Mouse (Mus musculus) common myeloid progenitor, adult 5-6 weeks (primary cell): ENCODE measurements around the gene Ntm. TPM values are rescaled to one million over a fixed set of nuclear protein-coding genes. Genes with fewer than 3 reads are reported as not detected.

Experiments
- ATAC-seq: replicated peaks from 2 replicates; pipeline ENCODE4 v1.8.0; 2016; ENCODE audit warnings: low read depth, mild to moderate bottlenecking, moderate TSS enrichment, inconsistent platforms; ENCODE audit not compliant: poor library complexity, severe bottlenecking
- total RNA-seq: library from RNA; stranded (forward); fragments of 200-1000, 187-1606 nt; gene quantifications from 2 replicates; pipeline ENCODE4 v1.2.3, GENCODE M21; 2017

The Ntm gene
- total RNA-seq, 1 experiment from 2014 or later: not detected

DNA sequence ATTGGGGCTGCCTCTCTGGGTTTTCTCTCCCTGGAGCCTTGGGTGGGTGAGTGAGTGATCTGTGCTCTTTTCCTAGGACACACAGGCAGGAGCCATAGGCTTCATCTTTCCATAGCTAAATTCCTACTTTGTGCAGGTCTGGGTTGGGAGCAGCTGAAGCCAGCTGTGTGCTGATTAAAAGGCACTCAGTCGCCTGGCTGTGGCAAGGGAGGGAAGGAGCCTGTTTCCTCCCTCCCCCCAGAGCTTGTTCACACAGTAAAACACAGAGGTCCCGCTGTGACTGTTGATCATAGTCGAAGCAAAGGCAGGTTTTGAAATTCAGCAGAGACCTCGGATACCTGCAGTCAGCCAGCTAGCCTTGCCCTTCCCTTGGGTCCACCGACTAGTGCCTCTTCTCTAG lies 282.3 kb downstream of the Ntm start:
- ATAC-seq: no peak

DNA sequence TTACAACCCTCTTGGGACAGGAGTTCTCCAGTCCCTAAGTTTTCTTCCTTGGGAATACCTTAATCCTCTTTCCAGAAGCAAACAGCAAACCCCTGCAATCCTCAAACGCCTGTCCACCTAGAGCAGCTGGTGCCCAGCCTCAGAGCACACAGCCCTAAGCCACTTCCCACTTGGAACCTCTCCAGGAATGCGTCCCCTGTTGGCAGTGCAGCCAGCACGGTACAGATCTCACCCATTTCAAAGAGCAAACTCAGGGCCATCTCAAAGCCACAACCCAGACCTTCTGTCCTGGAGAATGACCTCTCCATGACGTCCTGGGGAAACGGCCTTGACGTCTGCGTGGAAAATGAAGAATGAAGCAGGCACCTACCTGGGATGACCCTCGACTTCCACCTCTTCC lies 289.0 kb downstream of the Ntm start:
- ATAC-seq: no peak

DNA sequence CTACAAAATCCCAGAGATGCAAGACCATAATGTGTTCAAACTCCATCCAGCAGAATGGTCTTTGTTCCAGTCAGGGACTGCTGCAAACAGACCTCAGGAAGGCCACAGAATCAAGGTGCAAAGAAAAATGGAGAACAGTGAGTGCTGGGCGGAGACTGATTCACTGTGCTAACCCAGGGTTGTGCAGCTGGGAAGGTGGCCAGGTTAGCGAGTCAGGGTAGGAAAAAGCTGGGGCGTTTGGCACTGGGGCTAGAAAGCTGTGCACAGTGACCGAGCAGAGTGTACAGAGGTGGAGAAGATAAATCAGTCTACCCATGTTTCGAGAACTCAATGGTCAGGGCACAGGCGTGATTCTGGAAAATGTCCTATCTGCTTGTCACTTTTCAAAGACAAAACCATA lies 291.1 kb downstream of the Ntm start:
- ATAC-seq: no peak

DNA sequence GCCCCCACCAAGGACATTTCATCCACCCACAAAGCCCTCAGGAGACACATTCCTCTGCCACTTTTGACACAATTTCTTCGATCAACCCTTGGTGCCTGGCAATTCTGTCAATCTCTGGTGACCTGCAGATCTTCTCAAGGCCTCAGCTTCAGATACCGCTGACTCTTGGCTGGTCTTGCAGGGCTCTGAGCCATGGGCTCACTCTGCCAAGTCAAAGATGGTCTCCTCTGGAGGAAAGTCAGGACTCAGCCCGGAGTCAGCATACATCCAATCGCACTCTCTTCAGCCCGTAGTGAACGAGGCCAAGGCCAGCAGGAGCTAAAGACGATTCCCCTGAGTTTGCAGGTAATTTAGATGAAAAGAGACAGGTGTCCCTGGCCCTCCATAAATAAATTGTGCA lies 299.7 kb downstream of the Ntm start:
- ATAC-seq: no peak

DNA sequence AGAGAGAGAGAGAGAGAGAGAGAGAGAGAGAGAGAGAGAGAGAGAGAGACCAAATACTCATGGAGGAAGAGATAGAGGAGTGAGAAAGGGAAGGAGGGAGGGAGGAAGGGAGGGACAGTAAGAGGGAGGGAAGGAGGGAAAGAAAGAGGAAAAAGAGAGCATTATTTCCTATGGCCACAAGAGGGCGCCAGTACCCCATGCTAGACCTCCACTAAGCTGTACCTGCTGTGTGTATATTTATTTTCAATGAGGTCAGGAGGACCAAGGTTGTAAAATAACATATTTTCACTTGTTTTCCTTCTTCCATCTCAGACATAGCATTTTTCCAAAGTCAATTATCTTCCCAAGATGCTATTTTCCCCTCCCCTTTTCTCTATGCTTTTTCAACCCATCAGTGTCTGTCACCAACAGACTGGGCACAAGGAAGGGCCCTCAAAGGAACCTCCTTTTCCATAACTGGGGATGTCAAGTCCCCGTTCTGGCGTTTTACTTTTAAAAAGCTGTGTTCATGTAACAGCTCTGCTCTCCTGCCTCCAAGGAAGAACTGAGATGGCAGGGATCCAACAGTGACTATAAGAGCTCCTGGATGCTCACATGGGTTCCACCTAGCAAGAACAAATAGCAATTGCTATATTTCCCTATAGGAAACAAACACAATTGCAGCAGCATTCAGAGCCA lies 301.3 kb downstream of the Ntm start:
- peak; percentile 93 for ATAC-seq

DNA sequence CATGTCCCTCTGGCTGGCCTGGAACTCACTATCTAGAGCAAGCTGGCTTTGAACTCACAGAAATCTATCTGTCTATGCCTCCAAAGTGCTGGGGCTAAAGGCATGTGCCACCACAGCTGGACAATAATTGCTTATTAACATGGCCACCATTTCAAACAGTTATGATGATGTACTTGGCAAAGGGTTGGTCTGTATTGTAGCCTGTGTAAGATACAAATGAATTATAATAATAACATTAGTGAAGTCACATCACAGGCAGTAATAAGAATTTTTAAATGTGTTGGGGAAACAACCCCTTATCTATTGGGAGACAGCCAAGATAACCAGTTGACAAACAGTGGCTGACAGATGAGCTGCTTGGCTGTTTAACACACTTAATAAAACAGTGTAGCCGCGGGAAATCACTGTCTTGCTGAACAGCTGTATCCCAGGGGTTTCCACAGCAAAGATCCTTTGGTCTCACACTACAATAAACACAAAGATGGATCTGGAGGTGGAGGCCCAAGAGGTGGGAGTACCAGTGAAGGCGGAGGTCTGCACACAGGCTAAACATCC lies 302.8 kb downstream of the Ntm start:
- ATAC-seq: no peak

DNA sequence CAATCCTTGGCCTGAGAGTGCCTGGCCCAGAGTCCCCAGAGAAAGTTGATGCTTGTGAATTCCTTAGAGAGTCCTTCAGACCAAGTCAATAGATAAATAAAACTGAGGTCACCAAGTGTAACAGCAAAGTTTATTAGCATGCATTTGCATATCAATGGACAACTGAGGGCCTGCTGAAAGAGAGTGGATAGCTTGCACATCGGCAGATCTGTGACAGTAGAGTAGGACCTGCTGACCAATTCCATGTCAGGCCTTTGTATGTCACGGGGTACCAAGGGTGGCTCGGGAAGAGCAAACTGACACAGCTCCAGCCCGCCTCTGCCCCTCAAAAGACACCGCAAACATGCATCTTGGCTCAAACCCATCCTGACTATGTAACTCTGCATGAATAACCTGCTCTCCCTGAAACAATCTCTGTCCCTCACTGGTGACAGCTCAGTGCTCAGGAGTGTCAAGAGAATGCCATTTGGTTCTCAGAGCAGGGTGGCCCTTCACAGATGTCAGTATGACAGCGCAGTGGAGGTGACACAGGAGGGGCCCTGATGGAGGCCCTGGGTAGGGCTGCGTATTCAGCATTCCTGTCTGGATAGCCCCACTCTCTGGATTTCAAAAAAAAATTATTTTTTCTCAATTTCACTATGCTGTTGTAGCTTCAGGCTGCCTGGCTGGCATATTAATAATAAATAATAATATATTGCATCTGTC lies 305.0 kb downstream of the Ntm start:
- ATAC-seq: no peak

DNA sequence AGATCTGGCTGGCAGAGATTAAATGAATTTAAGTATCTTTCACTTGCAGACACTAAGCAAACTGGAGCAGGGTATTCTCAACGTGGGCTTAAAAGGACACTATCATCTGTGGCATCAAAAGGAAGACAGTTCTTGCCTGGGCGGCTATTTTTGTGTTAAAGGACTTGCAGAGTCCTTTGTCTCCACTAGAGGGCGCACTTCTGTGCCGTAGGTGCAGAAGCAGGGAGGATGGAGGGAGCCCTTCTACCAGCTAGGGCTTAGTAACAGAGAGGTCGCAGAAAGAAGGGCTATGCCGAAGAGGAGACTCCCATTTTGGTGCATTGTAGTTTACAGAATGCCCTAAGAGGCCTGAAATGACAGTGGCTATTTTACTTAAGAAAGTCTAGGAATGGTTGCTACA lies 308.1 kb downstream of the Ntm start:
- ATAC-seq: peak; percentile 67

DNA sequence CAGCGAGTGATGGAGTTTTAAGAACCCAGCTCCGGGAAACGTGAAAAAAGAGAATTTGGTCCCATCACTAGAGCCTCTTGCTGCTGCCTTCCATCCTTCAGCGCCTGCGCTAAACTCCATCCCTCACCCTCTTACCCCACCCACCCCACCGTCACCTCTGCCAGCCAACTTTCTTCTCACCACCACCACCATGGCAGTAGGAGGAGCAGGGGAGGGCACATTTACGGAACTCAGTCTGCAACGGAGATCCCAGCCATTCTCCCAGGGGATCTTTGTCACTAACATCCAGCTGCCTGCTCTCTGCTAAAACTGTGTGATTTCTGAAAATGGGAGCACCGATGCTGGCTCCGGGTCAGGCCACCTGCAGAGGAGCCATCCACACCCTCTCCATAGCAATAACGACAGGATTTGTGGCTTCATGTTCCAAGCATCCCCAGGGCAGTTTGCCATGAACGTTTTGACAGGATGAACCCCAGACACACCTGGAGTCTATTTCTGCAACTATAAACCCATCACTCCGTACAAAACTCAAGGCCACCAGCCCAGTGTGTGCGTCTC lies 309.2 kb downstream of the Ntm start:
- ATAC-seq: no peak

DNA sequence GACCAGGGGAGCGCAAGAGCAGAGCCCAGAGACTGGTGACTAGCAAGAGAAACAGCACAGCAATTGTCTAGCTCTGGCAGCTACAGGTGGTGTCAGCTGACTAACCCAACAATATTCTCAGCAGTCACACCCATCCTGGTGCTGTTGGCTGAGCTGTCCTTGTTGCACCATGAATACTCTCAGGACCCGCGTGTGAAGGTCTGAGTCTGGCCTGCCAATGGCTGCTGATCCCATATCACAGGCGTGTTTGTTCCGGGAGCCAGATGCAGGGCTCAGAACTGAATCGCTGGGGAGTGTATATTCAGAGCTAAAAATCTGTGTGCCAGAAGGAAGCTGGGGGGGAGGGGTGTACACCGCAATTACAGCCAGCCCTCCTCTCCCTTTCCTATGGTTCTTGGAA lies 310.1 kb downstream of the Ntm start:
- no peak for ATAC-seq

DNA sequence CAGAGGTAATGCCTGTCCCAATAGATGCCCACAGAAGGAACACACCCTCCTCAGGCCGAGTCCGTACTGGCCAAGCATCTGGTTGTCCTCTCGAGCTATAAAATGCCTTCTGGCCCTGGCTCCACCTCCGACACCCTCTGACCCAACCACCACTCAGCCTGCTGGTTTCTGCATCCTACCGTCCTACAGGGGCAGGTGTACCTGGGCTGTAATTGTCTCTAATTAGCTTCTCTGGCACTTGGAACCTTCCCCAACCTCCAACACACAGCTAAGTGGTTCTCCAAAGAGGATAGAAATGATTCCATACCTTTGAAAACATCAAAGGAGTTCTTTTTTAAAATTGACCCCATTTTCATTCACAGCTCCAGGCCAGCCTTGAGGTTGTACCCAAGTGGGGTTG lies 311.1 kb downstream of the Ntm start:
- no peak for ATAC-seq

DNA sequence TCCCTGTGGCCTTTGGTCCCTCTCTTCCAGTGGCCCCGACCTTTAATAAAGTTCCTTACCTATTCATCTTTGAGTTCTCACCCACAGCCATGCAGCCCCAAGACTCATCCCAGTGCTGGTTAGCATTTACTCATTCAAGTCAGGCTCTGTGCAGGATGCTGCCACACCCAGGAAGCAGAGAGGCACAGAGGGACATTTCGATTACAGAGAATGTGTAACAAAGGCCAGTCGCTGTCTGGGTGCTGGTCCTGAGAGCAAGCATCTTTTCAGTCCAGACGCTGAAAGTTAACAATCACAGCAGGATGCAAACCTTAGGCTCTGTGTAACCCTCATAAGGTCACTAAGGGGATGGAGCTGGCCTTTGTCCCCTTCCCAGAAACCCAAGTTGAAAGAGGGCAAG lies 311.7 kb downstream of the Ntm start:
- ATAC-seq: no peak

DNA sequence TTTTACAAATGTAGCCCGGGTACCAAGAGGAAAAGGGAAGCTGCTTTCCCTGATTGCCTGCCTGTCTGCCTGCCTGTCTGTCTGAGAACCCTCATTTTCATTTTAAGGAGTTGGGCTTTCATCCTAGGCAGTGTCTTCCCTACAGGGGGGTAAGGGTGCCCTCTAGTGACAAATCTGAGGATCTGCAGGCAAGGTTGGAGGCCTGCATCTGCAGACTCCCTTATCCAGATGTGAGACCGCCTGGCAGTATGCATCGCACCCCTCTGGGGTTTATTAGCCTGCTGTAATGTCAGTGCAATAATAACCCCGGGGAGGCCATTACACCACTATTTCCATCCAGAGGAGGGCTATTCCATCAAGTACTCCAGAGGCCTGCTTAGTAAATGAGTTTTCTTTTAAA lies 312.3 kb downstream of the Ntm start:
- ATAC-seq: peak; percentile 71

DNA sequence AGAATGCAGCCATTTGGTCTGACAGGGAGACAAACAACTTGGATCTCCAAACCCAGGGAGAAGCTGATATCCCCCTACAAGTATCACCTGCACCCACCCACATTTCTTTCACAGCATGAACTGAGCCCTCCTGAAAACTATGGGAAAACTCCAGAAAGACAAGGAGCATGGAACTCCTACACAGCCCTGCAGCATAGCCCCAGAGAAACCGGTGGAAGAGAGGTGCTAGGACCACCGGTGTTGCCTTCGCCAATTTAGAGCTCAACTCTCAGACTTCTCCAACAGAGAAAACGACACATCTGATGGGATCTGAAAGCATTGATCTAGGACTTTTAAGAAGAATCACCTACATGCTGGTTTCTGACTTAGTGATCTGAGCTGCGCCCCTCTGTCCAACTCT lies 312.7 kb downstream of the Ntm start:
- ATAC-seq: no peak

DNA sequence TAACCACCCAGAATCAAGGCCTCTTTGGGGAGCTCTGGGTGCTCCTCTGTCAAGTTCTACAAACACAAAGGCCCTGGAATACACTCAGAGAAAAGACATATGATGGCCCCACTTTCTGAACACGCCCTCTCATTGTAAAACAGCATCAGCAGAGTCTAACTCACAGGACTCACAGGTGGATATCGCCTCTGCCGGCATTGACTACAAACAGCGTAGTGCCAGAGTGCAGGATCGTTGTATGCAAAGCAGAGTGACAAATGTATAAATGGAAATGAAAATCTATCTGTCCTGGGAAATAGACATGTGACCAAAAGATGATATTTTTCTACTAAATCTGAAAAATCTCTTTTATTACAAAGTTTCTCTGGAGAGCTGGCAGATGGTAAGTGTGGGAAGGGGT lies 314.7 kb downstream of the Ntm start:
- ATAC-seq: no peak

DNA sequence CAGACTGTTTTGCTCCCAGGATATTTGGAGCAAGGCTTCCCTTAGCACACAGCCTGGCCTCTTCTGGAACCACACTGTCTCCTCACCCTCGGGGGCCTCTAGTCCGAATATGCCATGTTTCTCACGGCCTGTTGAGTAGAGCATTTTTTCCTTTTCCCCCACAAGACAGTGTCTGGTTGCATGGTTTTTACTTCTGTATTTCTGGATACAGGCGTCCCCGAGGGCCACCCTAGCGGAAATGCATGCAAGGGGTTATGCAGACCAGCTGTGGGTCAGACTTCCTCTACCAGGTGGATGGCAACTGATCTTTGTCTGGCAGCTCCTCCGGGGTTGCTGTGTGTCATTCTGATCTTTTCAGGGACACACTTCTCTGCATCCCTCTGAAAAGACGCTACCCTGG lies 315.2 kb downstream of the Ntm start:
- peak; percentile 66 for ATAC-seq

DNA sequence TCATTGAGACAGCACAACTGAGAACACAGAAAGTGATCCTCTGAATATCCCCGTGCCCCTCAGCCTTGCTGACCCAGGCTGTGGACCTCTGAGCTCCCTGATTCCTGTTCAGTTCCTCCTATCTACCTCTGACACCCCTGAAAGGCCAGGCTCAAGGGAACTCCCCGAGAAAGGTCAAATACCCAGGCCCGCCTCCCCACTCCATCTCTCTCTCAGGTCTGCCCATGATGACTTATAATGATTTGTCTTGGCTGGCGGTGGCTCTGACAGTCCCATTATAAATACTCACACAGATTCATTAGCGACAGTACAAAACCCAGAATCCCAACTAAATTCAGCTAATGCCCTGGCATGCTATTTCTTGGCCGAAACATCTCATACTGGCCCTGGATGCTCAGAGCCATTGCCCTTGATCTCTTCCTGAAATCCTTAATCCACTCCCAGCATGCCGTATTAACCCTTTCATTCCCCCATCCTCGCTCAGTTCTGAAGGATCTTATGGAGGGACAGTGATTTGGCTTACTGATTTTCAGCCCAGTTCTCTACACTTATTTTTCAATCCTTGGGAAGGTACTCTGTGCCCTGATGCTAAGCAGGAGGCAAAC lies 317.0 kb downstream of the Ntm start:
- no peak for ATAC-seq

DNA sequence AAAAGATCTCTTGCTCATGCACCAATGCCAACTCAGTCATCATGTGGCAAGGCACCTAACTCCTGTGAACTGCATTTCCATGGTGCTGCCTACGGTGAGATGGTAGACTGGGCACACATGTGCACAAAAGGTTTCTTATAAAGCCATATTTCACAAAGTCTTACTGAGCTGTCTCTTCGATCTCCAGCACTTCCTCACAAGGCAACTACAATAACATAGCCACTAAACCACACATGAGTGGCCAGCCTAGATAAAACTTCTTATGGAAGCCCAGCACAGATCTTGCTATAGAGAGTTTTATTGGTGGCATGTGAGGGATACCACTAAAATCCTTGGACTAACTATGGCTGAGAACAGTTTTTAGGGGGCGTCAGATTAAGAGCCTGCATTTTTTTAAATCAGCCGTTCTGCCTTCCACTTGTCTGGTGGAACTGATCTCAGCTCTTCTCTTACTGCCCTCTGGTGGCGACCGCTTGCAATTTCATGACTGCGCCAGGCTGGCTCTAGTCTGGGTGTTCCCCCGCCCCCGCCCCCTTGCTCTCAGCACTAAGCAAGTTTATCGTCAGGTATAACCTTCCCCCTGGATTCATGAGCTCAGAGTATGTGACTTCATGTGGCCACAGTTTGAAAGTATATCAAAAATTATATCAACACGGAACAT lies 319.8 kb downstream of the Ntm start:
- peak; percentile 75 for ATAC-seq

DNA sequence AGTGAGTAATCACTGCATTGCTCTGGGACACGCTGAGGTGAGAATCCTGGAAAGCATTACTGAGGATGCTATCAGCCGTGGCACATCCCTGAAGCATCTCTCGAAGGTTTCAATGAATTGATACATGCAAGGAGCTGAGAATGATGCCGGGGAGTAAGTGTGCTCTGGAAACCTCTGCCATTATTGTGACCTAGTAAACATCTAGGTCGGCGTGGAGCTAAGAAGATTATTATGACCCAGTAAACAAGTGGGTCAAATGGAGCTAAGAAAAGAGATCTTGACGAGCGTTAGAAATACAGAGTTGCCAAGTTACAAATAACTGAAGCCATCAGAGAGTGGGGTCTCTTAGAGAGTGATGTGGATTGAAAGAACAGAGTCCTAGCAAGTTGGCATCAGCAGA lies 325.6 kb downstream of the Ntm start:
- no peak for ATAC-seq

DNA sequence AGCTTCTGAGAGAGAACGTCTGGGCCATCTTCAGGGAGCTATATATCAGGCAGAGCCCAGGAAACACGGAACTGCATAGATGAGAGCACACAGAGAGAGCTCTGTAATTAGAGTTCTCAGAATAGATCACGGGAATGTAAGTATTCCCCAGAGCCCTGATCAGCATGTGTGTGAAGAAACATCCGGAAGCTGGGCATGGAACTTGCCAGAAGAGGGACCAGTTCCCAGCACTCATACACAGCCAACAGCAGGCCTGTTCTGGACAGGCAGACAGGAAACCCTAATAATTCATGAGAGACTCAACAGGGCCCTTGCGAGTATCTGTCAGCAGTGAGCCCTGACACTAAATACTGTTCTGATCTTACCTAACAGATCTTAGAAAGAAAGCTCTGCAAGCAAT lies 345.8 kb downstream of the Ntm start:
- no peak for ATAC-seq
